Mouse (Mus musculus) urinary bladder, postnatal 14 days (tissue): Measurements from ENCODE around the gene Tshr.

Source experiments
- DNase-seq: peaks from one replicate; pipeline ENCODE4 v3.0.0; 2021; ENCODE audit warnings: low spot score

The Tshr gene

GRCm38 (mm10) chr12:91587491-91588033 lies 203.2 kb downstream of the Tshr start:
- DNase-seq: no peak

DNA sequence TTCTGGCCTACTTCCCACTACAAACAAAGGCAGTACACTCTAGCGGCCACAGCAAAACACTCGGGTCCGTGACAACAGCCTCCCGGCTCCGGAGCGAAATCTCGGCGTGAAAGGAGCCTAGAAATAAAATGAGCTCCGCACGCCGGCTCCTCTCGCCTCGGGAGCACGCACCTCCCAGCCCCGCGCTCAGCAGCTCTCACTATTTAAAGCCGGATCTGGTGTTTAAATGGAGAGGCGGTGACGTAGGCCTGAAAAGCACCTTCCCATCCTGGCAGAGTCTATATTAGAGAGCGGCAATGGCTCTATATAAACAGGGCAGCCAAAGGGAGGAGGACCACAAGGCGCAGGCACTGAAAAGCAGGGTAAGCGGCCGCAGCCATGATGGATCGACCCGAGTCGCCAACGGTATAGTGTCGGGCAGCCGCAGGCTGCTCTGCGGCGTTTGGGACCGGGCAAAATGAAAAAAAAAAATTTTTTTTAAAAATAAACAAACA lies 203.9 kb downstream of the Tshr start:
- peak; percentile 91 for DNase-seq

- peak; percentile 38 for DNase-seq
These were observed 204.5 kb downstream of the Tshr start for GRCm38 (mm10) chr12:91588670-91589541.

DNA sequence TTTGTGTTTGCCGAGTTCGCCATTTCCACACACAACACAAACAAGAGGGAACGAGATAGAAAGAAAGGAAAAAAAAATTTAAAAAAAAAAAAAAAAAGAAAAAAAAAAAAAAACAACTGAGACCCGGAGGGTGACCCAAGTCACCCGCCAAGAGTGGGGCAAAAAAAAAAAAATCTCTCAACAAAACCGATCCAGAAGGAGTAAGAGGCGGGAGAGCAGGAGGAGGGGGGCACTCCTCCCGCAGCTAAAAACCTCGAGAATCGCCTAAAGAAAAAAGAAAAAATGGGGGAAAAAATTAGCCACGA lies 205.1 kb downstream of the Tshr start:
- no peak for DNase-seq

GRCm38 (mm10) chr12:91589847-91590690 lies 205.7 kb downstream of the Tshr start, which contains the start of gene Gtf2a1:
Gene Gtf2a1 (minus strand): TSS chr12:91590487.
- peak; percentile 95 for DNase-seq

DNA sequence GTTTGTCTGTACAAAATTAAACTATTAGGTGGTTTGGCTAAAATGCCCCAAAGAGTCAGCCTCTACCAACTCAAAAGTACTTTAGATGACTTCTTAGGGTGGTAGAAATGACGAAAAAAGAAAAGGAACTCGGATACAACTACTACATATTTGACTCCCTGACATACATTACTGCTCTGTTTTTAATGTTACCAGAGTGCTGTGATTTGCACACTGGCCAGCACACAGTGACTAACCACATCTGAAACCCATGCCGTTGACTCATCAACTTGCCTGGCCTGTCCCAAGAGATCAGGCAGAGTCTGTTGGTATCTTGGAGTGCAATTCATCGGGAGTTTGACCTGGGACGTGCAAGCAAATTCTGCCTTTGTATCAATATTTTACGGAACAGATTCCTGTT lies 206.4 kb downstream of the Tshr start:
- peak; percentile 46 for DNase-seq

DNA sequence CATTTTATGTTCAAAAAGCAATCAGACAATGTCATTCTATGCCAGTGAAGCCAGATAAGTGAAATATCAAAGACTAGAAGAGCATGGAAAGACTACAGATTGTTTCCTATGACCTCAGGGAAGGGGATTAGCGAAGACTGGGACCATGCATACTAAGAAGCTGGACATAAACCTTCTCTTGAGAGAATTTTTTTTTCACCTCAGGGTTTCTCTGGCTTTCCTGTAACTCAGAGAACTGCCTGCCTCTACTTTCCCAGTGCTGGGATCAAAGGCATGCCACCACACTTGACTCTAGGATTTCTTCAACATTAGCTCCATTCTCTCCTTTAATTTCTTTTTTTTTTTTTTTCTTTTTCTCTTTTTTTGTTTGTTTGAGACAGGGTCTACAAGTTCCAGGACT lies 206.8 kb downstream of the Tshr start:
- DNase-seq: no peak

- DNase-seq: no peak
These were observed 207.8 kb downstream of the Tshr start for GRCm38 (mm10) chr12:91592128-91592527.
